Mouse (Mus musculus) liver, embryonic 15.5 days (tissue): ENCODE data around the gene Epn2. TPM values are rescaled to one million over a fixed set of nuclear protein-coding genes. Genes with fewer than 3 reads are reported as not detected.

Experiments used
- ATAC-seq: fragments of 200-750 bp; cut with Nextera tagmentation; 2 replicates; pipeline ENCODE4 v1.8.0; 2017; ENCODE audit warnings: moderate number of reproducible peaks, mild to moderate bottlenecking, moderate library complexity; ENCODE audit not compliant: insufficient read depth
- H3K27ac ChIP-seq: fragments of 300-500 bp; sonication (generic); replicated peaks from 2 replicates; pipeline ENCODE4 v1.5.1; 2015; ENCODE audit warnings: mild to moderate bottlenecking, inconsistent platforms
- H3K27me3 ChIP-seq: fragments of 300-500 bp; sonication (generic); 2 replicates; pipeline ENCODE4 v1.6.1; 2015; ENCODE audit warnings: mild to moderate bottlenecking, inconsistent platforms
- H3K36me3 ChIP-seq: fragments of 300-500 bp; sonication (generic); replicated peaks from 2 replicates; pipeline ENCODE4 v1.6.1; 2015; ENCODE audit warnings: moderate library complexity, mild to moderate bottlenecking, inconsistent platforms
- H3K4me1 ChIP-seq: fragments of 300-500 bp; sonication (generic); replicated peaks from 2 replicates; pipeline ENCODE4 v1.6.1; 2015; ENCODE audit warnings: inconsistent platforms
- H3K4me2 ChIP-seq: fragments of 300-500 bp; sonication (generic); 2 replicates; pipeline ENCODE4 v1.6.1; 2015; ENCODE audit warnings: moderate library complexity, mild to moderate bottlenecking, inconsistent platforms
- H3K4me3 ChIP-seq: fragments of 300-500 bp; sonication (generic); replicated peaks from 2 replicates; pipeline ENCODE4 v1.5.1; 2015; ENCODE audit warnings: mild to moderate bottlenecking, inconsistent platforms
- H3K9ac ChIP-seq: fragments of 300-500 bp; sonication (generic); 2 replicates; pipeline ENCODE4 v1.6.1; 2015; ENCODE audit warnings: moderate library complexity, mild to moderate bottlenecking, inconsistent platforms
- H3K9me3 ChIP-seq: fragments of 300-500 bp; sonication (generic); replicated peaks from 2 replicates; pipeline ENCODE4 v1.6.1; 2016; ENCODE audit warnings: inconsistent platforms
- WGBS: fragments of 180-500 bp; shearing (Covaris S2); methylation state at CpG from one replicate; pipeline ENCODE4 v1.1.7; 2015; ENCODE audit warnings: mixed read lengths; ENCODE audit not compliant: insufficient replicate concordance; 5-methylcytosine and 5-hydroxymethylcytosine counted together
- polyA plus RNA-seq: library from polyadenylated mRNA; unstranded; fragments of >200 nt; fragmentation: Nextera tagmentation; extraction: Ambion mirVana; gene quantifications from 2 replicates; pipeline ENCODE4 v1.2.1, GENCODE M21; 2015

Gene Epn2
- polyA plus RNA-seq, 1 experiment from 2014 or later, result 2.0 TPM

- no peak for ATAC-seq
- Histone ChIP-seq H3K9ac (no peak overlapping the region), H3K36me3 (peaks cover 37% of the 10 kb centered on the region), H3K9me3 (no peaks in the 10 kb centered on the region), H3K27me3 (no peaks in the 10 kb centered on the region), H3K27ac (no peak overlapping the region), H3K4me2 (no peak overlapping the region), H3K4me1 (peaks cover 12% of the 10 kb centered on the region), H3K4me3 (no peak overlapping the region)
- 90% methylated on average over 2 of the region's 2 CpGs for WGBS
Observed at GRCm38 (mm10) chr11:61489085-61489484, 90.4 kb downstream of the Epn2 start.

GRCm38 (mm10) chr11:61487936-61488335, 91.6 kb downstream of the Epn2 start:
- ATAC-seq, result no peak
- peaks cover 37% of the 10 kb centered on the region for H3K36me3 ChIP-seq
- H3K4me3 ChIP-seq, result no peak overlapping the region
- H3K9ac ChIP-seq, result no peak overlapping the region
- H3K9me3 ChIP-seq, result no peaks in the 10 kb centered on the region
- WGBS, result 78% methylated on average over 7 of the region's 7 CpGs
- H3K4me1 ChIP-seq, result peaks cover 4% of the 10 kb centered on the region
- H3K4me2 ChIP-seq, result no peak overlapping the region
- no peaks in the 10 kb centered on the region for H3K27me3 ChIP-seq
- no peak overlapping the region for H3K27ac ChIP-seq

GRCm38 (mm10) chr11:61487401-61487800, 92.1 kb downstream of the Epn2 start:
- H3K4me1 ChIP-seq, result no peaks in the 10 kb centered on the region
- no peaks in the 10 kb centered on the region for H3K9me3 ChIP-seq
- ATAC-seq, result no peak
- H3K4me2 ChIP-seq, result no peak overlapping the region
- peaks cover 37% of the 10 kb centered on the region for H3K36me3 ChIP-seq
- WGBS, result 72% methylated on average over 2 of the region's 2 CpGs
- no peak overlapping the region for H3K4me3 ChIP-seq
- H3K27me3 ChIP-seq, result no peaks in the 10 kb centered on the region
- no peak overlapping the region for H3K9ac ChIP-seq
- H3K27ac ChIP-seq, result no peak overlapping the region

DNA sequence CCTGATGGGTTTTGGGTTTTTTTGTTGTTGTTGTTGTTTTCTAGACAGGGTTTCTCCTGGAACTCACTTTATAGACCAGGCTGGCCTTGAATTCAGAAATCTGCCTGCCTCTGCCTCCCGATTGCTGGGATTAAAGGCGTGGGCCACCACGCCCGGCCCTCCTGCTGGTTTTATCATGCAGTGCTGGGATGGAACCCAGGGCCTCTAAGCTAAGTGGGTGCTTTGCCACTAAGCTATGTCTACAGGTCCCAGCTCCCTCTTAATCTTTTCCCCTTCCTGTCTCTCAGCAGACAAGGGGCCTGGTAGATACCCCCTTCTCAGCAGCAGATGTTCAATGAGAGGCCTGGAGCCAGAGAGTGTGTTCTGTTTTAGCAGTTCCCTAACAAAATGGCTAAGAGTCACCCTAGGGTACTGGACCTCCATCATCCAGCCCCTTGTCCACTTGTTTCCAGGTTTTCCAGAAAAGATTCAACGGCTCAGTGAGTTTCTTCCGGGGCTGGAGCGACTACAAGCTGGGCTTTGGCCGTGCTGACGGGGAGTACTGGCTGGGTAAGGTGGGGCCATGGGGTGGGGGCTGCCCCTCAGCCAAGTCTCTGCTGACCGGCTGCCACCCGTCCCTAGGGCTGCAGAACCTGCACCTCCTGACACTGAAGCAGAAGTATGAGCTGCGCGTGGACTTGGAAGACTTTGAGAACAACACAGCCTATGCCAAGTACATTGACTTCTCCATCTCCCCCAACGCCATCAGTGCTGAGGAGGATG, 92.8 kb downstream of the Epn2 start:
- no peak for ATAC-seq
- no peak overlapping the region for H3K27ac ChIP-seq
- no peak overlapping the region for H3K9ac ChIP-seq
- H3K27me3 ChIP-seq, result no peaks in the 10 kb centered on the region
- no peaks in the 10 kb centered on the region for H3K9me3 ChIP-seq
- no peaks in the 10 kb centered on the region for H3K4me1 ChIP-seq
- H3K4me2 ChIP-seq, result no peak overlapping the region
- WGBS, result 75% methylated on average over 14 of the region's 14 CpGs
- no peak overlapping the region for H3K4me3 ChIP-seq
- H3K36me3 ChIP-seq, result peaks cover 34% of the 10 kb centered on the region

DNA sequence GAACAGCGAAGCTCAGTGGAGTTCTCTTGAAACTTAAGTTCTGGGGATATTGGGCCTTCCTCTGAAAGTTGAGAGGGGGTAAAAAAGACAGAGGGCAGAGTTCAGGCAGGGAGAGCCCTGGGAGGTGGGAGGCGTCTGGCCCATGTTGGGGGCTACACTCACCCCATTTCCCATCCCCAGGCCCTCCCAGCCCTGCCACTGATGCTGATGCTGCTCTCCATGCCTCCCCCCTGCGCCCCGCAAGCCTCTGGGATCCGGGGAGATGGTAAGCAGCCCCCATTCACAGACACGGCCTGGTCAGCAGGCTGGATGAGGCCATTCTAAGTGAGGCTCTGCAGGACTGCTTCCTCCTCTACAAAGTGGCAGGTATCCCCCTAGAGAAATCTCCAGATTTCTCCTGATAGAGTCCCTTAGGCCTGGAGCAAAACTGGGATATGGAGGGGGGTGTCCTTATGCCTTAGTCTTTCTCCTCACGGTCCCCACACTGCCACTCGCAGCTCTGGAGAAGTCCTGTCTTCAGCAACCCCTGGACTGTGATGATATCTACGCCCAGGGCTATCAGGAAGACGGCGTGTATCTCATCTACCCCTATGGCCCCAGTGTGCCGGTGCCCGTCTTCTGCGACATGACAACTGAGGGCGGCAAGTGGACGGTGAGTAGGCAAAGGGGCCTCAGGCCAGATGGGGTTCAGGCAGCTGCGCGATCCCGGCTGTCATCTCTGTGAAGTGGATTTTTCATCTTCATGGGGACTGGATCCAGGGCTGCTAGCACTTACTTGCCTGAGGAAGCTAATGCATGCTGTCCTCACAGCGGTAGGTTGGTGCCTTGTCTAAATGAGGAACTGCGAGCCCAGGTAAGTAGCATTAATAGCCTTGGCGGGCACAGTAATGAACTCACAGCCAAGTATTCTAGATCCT, 93.7 kb downstream of the Epn2 start:
- H3K4me2 ChIP-seq, result no peak overlapping the region
- no peak overlapping the region for H3K9ac ChIP-seq
- 63% methylated on average over 22 of the region's 22 CpGs for WGBS
- no peaks in the 10 kb centered on the region for H3K9me3 ChIP-seq
- ATAC-seq, result no peak
- H3K27ac ChIP-seq, result no peak overlapping the region
- H3K36me3 ChIP-seq, result peaks cover 25% of the 10 kb centered on the region
- H3K4me3 ChIP-seq, result no peak overlapping the region
- H3K4me1 ChIP-seq, result no peaks in the 10 kb centered on the region
- no peaks in the 10 kb centered on the region; the same call in 1 of the 2 replicates for H3K27me3 ChIP-seq

DNA sequence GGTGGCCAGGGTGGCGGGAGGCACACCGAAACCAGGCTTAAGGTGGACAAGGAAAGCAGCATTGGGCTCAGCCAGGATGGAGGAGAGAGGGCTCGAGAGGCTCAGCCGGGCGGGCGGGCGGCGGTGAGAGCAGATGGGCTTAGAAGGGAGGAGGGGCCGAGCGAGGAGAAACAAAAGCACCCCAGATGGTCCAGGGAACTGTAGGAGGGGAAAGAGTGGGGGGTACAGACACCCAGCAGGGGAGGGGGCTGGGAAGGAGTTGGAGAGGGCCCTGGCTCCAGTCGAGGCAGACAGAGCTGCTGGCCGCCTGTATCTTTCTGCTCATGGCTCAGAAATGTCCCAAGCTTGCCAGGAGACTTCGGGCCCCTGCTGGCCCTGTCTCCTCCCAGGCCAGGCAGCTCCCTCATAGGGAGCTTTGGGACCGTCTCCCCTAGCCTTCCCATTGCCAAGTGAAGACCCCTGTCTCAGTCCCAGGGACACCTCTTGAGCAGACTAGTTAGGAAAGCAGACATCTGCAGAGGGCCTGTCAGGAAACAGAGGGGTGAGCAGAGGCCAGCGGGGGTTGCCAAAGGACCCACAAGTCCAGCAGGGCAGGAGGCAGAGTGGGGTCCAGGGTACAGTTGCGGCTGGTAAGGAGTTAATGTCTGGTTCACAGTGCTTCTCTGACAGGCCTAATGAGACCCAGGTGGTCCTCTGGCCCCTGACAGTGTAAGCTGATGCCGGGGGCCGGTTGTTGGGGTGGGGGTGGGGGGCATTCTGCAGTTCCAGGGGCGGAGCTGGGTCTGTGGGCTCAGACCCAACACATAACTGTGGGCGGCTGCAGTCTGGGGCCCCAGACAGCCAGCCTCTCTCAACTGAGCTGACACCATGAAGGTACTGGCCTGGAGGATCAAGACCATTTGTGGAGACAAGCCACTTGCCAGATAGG, 94.6 kb downstream of the Epn2 start, which contains the start of gene Mfap4:
Gene Mfap4 (plus strand): TSS at position 819 of the 928 bp plus-strand sequence.
- Histone ChIP-seq H3K36me3 (peaks cover 16% of the 10 kb centered on the region), H3K4me3 (no peak within 1 kb of the TSS), H3K27ac (no peak within 1 kb of the TSS), H3K4me1 (no peaks in the 10 kb centered on the region), H3K9ac (no peak within 1 kb of the TSS), H3K27me3 (no peaks in the 10 kb centered on the region; the same call in 1 of the 2 replicates), H3K9me3 (no peaks in the 10 kb centered on the region), H3K4me2 (no peak within 1 kb of the TSS)
- ATAC-seq, result no peak
- 46% methylated on average over 20 of the region's 20 CpGs for WGBS

DNA sequence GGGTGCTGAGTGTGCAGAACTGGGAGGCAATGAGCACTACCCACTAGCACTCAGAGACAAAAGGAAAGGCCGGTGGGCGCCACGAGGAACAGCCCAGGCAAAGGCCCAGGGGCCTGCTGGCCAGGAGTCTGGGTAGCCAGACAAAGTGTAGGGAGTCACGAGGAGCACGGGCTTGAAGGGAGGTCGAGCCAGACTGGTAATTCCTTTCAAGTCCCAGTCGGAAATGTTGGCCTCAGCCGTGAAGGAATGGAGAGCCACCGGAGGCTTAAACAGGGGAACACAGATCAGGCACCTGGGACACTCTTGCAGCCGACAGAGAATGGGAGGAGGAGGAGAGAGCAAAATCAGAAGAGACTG, 95.3 kb downstream of the Epn2 start:
- Histone ChIP-seq H3K9ac (no peak overlapping the region), H3K4me1 (no peaks in the 10 kb centered on the region), H3K27ac (no peak overlapping the region), H3K4me2 (no peak overlapping the region), H3K9me3 (no peaks in the 10 kb centered on the region), H3K36me3 (peaks cover 9% of the 10 kb centered on the region), H3K27me3 (no peaks in the 10 kb centered on the region; the same call in 1 of the 2 replicates), H3K4me3 (no peak overlapping the region)
- WGBS, result 33% methylated on average over 10 of the region's 10 CpGs
- no peak for ATAC-seq

DNA sequence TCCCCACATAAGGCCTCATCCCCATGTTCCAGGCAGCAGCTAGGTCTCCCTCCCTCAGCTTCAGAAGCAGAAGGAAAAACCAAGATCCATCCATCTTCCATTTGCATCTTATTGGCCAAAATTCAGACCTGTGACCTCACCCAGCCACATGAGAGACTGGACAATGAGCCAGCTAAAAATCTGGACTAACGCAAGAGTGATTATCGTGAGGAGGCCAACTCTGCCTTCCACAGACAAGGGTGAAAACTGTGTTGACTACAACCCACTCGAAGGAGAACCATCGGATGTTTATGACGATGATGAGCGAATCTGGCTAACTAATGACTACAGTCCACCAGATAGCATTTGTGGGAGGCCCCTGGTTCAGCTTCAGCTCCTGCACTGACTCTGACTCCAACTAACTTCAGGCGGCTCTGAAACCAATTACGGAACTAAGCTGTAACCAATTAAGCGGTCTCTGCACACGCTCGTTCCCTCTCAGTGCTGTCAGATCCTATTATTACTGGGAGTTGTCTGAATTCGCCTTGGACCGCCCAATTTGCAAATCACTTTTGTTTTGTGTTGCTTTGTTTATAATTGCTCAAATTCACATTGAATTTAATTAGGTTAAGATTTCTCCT, 96.2 kb downstream of the Epn2 start:
- no peak overlapping the region for H3K4me3 ChIP-seq
- H3K27me3 ChIP-seq, result no peaks in the 10 kb centered on the region; the same call in 1 of the 2 replicates
- H3K4me1 ChIP-seq, result no peaks in the 10 kb centered on the region
- no peak overlapping the region for H3K4me2 ChIP-seq
- WGBS, result 69% methylated on average over 13 of the region's 13 CpGs
- no peak overlapping the region for H3K27ac ChIP-seq
- H3K36me3 ChIP-seq, result peaks cover under 1% of the 10 kb centered on the region; the same call in 1 of the 2 replicates
- no peak overlapping the region for H3K9ac ChIP-seq
- ATAC-seq, result no peak
- H3K9me3 ChIP-seq, result no peaks in the 10 kb centered on the region

- WGBS, result 47% methylated on average over 9 of the region's 9 CpGs
- no peak overlapping the region for H3K27ac ChIP-seq
- no peak for ATAC-seq
Observed at GRCm38 (mm10) chr11:61481239-61482090, 98.0 kb downstream of the Epn2 start.

More at GRCm38 (mm10) chr11:61481239-61482090, 98.0 kb downstream of the Epn2 start:
- no peak overlapping the region for H3K4me2 ChIP-seq
- H3K36me3 ChIP-seq, result no peaks in the 10 kb centered on the region
- H3K4me1 ChIP-seq, result no peaks in the 10 kb centered on the region
- no peaks in the 10 kb centered on the region for H3K9me3 ChIP-seq
- H3K4me3 ChIP-seq, result no peak overlapping the region
- no peak overlapping the region for H3K9ac ChIP-seq
- no peaks in the 10 kb centered on the region; the same call in 1 of the 2 replicates for H3K27me3 ChIP-seq
